In genomic region chr7:132344606-132345005, GRCm38 (mm10) we compare ENCODE assay signal across 11 mouse cellular contexts.
"Had no signal": no experiment of that assay in that cellular context is flagged by ENCODE, and none has a peak within 500 bp of the region (broad histone marks: within the 10 kb centered on the region; RNA-seq: fewer than 3 reads in every experiment).

No protein-coding gene starts in this region.

- H3K36me3 ChIP-seq: kidney, embryonic 15.5 days; limb, embryonic 10.5 days; liver, embryonic 13.5 days; midbrain, embryonic 13.5 days; neural tube, embryonic 15.5 days had no signal

- H3K4me2 ChIP-seq: kidney, embryonic 15.5 days; liver, embryonic 13.5 days; midbrain, embryonic 13.5 days; neural tube, embryonic 15.5 days had no signal

- H3K4me1 ChIP-seq: neural tube, embryonic 15.5 days had no signal

- H3K27me3 ChIP-seq: kidney, embryonic 15.5 days; liver, embryonic 13.5 days; midbrain, embryonic 13.5 days; neural tube, embryonic 15.5 days had no signal

- DNase-seq: kidney, adult 2 months; kidney, postnatal 14 days; liver, embryonic 13.5 days; liver, postnatal 0 days; lung, postnatal 14 days; thymus, adult 18-20 months; thymus, postnatal 14 days had no signal

- ATAC-seq: liver, postnatal 0 days; midbrain, embryonic 13.5 days had no signal

- H3K4me3 ChIP-seq: kidney, embryonic 15.5 days; limb, embryonic 10.5 days; liver, embryonic 13.5 days; midbrain, embryonic 13.5 days; neural tube, embryonic 15.5 days had no signal

- H3K27ac ChIP-seq: kidney, embryonic 15.5 days; limb, embryonic 10.5 days; liver, embryonic 13.5 days; midbrain, embryonic 13.5 days; neural tube, embryonic 15.5 days had no signal

- H3K9me3 ChIP-seq: kidney, embryonic 15.5 days; limb, embryonic 10.5 days; liver, embryonic 13.5 days; midbrain, embryonic 13.5 days; neural tube, embryonic 15.5 days had no signal

- H3K9ac ChIP-seq: kidney, embryonic 15.5 days; liver, embryonic 13.5 days; liver, postnatal 0 days; midbrain, embryonic 13.5 days; neural tube, embryonic 15.5 days had no signal
